Mouse (Mus musculus) megakaryocyte, adult 5-6 weeks (primary cell): ENCODE results near the gene Otog. TPM values are rescaled to one million over a fixed set of nuclear protein-coding genes. Genes with fewer than 3 reads are reported as not detected.

Experiments
- ATAC-seq: 2 replicates; pipeline ENCODE4 v1.8.0; 2016; ENCODE audit warnings: mild to moderate bottlenecking, inconsistent platforms; ENCODE audit not compliant: poor library complexity, severe bottlenecking
- total RNA-seq, 2 experiments: library from RNA; stranded (forward) in 1 of 2; stranded (reverse) in 1 of 2; fragments of 153-499, 151-499 nt in 1 of 2; fragments of 221-1000, 200-1000 nt in 1 of 2; gene quantifications; 2 replicates each; pipeline versions ENCODE4 v1.2.3 to v1.2.4; 2015 to 2017

The Otog gene
- total RNA-seq, 2 experiments from 2014 or later: not detected

- no peak for ATAC-seq
Measured at GRCm38 (mm10) chr7:46280896-46281295, 40.1 kb downstream of the Otog start.

- ATAC-seq: no peak
Measured at GRCm38 (mm10) chr7:46282276-46282675, 41.5 kb downstream of the Otog start.

- no peak for ATAC-seq
Measured at GRCm38 (mm10) chr7:46283681-46284080, 42.9 kb downstream of the Otog start.

GRCm38 (mm10) chr7:46285161-46285839 is 44.5 kb downstream of the Otog start:
- ATAC-seq: no peak

DNA sequence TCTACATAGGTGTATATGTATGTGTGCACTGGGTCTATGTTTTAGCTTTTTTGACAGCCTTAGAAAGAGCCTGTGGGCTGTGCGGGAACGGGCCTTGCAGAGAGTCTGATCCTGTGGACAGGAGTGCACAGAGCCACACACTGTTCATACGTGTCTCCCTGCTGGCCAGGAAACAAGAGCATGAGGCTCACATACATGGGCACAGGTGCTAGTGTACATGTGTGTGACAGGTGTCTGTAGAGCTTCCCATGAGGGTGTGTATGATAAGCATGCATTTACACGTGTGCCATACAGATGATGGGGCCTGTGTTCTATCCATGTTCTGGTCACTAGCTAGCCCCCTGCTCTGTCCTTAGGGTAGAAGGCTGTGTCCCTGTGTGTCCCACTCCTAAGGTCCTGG is 45.6 kb downstream of the Otog start:
- ATAC-seq: no peak

GRCm38 (mm10) chr7:46287051-46287450 is 46.3 kb downstream of the Otog start:
- no peak for ATAC-seq

DNA sequence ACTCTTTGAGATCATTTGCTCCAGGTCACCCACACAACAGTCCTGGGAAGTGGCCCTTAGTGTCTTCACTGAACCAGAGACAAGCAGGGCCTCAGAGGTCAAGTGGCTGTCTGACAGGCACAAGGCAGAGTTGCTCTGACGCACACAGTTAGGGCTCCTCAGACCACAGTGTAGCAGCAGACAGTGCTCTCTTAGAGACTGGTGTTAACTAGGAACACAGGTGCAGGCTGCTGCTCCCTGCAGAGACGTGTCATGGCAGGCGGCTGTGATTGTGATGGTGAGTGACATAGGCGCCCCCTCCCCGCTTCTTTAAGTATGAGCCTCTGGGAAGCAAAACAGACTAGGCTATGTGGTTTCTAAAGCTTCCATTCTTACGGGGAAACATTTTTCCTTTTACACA is 55.5 kb downstream of the Otog start:
- no peak for ATAC-seq

GRCm38 (mm10) chr7:46301031-46301632 is 60.3 kb downstream of the Otog start:
- no peak for ATAC-seq

DNA sequence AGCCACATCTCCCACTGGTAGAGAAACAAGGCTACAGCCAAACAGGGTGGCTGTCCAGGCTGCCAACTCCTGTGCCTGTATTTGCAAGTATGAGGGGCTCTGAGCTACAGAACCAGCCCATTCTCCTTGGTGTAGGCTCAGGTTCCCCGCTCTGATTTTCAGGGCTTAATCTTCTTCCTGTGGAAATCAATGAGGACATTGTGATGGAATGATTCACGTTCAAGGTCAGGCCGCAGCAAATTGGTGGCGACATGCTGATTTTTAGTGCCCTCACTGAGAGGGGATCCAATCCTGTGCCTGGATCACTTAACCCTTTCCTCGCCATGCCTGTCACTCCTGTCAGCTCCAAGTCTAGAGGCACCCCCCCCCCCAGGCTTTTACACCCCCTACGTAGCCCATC is 72.7 kb downstream of the Otog start:
- ATAC-seq: no peak

- no peak for ATAC-seq
Measured at GRCm38 (mm10) chr7:46314220-46315009, 73.6 kb downstream of the Otog start.

GRCm38 (mm10) chr7:46315692-46316091 is 74.9 kb downstream of the Otog start:
- ATAC-seq: no peak

- no peak for ATAC-seq
Measured at GRCm38 (mm10) chr7:46316948-46317347, 76.2 kb downstream of the Otog start.

- ATAC-seq: no peak
Measured at GRCm38 (mm10) chr7:46321242-46321641, 80.5 kb downstream of the Otog start.

DNA sequence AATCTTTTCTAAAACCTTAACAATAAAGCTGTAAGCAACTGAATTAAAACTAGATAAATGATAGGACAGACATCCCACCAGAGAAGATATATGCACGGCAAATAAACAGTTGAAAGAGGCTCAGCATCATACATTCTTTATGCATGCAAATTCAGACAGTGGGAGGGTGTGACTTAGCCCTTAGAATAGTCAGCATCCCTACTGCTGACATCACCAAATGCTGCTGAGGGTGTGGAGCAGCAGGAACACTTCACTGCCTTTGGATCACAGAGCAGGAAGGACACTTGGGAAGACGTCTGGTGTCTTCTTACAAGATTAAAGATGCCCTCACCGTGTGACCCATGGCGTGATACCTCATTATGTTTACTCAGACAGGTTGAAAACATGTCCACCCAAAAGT is 87.1 kb downstream of the Otog start:
- no peak for ATAC-seq

DNA sequence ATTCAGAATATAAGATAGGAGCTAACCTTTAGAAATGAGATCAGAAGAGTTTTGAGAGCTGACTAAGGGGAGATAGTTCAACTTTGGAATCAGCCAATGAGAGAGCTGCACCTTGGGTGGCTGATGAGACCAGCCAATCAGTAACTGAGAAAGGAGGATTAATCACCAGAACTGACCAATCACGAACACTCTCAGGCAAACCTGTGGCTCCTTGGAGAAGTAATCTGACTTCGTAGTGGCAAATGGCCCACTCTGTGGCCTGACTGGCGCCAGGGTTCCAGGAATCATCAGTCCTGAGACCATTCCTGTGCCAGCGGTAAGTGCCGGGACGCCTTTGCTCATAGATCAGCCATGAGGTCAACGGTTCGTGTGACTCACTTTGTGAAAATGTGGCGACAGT is 96.6 kb downstream of the Otog start:
- ATAC-seq: no peak

DNA sequence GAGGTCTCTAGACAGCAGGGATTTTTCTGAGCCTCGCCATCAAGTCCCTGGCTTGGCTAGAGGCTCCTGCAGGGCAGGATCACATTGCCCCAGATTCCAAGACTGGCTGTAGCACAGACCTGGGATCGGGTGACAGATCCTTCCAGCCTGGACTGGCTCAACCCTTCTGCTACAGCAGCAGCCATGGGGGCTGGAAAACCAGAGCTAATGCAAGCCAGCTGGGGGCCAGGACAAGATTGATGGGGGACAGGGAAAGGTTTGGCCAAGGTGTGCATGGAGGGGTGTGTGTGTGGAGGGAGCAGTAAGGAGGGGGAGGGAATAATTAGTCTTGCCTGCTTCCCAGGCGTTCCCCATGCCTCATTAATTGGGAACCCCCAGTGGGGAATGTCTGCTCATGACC is 99.0 kb downstream of the Otog start:
- no peak for ATAC-seq

DNA sequence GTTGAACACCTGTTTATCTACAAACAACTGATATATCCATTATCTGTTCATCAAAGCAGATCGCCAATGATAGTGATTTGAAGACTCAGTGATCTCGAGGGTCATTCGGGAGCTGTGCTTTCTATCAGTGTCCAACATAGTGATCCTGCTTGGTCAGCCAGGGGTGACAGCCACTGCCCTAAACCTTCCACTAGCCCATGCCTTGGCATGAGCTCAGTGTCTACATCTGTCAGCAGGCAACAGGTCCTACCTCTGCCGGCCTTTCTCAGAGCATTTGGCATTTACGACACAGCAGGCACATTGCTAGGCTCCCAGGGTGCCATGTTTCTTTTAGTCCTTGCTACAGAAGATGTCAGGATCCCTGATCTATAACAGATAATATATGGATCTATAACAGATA is 99.5 kb downstream of the Otog start:
- ATAC-seq: no peak

DNA sequence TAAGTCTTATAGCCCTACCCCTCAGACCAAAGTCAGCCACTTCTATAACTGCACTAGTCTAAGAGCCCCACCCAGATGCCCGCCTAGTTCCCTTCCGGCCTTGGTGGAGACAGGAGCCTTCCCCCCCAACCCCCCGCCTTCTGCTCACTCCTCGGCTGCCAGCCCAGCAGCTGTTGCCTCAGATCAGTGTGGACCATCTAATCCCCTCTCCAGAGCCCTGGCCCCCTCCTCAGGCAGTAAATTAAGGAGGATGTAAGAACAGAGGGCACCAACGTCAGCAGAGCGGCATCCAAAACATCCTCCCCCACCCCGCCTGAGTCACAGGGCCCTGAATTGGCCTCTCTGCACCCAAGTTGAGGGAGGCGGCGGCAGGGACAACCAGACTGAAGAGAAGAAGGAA is 100.7 kb downstream of the Otog start:
- ATAC-seq: no peak

DNA sequence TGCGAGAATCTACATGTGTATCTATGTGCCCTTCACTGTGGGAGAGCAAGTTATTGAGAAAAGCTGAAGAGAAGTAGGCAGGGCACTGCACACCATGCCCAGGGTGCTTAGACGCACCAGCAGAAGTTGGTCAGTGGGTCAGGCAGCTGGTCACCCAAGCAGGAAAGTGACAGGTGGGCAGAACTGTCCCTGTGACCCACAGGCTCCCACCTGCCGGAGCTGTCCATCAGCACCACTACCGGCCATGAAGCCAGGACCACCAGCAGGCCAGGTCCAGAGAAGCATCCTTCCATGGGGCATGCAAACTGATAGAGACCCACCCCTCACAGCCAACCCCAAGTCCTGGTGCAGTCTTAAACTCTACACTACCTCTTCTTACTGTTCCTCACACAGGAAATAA is 106.9 kb downstream of the Otog start:
- ATAC-seq: no peak

DNA sequence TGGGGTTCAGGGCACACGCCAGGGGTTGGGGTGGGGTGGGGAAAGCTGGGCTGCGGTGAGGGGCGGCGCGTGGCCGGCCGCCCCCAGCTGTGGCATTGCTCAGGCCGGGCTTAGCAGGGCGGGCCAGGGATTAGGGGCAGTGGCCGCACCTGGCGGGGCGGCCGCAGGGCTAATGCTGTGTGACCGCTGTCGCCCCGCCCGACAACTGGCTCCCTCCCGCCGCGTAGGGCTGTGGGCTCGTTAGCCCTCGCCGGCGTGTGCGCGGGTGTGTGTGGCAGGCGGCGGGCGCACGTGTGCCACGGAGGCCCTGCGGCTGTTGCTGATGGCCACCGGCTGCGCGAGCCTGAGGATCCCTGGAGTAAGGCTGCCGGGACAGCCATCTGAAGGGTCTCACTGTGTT is 108.0 kb downstream of the Otog start:
- no peak for ATAC-seq

DNA sequence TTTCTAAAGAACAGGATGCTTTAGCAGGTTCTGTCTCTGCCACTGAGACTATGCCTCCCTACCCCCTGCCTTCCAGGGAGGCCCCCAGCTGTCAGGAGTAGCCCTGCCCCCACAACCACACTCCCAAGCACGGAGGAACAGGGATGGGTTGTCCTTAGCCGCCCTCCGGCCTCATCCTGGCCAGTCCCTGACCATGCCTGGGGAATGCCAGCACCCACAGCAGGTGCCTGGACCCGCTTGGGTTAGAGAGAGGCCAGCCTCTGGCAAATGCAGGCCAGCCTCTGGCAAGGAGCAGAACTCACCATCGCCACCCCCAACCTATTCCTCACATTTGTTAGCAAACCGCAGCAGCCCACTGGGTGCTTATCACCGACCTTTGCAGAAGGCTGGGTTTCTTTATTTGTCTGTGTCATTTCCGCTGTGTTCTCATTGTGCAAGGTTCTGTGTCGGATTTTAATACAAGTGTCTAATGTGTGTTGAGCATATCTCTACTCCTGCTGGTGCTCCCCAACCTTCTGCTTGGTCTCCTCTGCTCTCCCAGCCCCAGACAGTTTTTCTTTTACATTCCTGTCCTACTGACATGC is 109.4 kb downstream of the Otog start:
- ATAC-seq: no peak

GRCm38 (mm10) chr7:46352748-46353147 is 112.0 kb downstream of the Otog start:
- no peak for ATAC-seq
